Mouse (Mus musculus) cortical plate, adult 2 months (tissue): ENCODE measurements around the gene Tmem186.

Source experiments
- CTCF ChIP-seq: fragments of 200-500 bp; IDR thresholded peaks from 2 replicates; pipeline ENCODE4 v1.5.1; 2011; ENCODE audit warnings: mild to moderate bottlenecking, control low read depth, low read length; ENCODE audit not compliant: insufficient read depth; ENCODE audit errors: extremely low read depth
- POLR2A ChIP-seq: fragments of 200-500 bp; IDR thresholded peaks from 2 replicates; pipeline ENCODE4 v1.6.1; 2011; ENCODE audit warnings: mild to moderate bottlenecking, low read length, control low read depth; ENCODE audit not compliant: insufficient read depth; ENCODE audit errors: extremely low read depth

GRCm38 (mm10) chr16:8619659-8620314 lies 17.7 kb downstream of the Tmem186 start:
- TF ChIP-seq CTCF: no peak
- no peak for TF ChIP-seq POLR2A
